Mouse (Mus musculus) R1 (cell line): ENCODE results near the gene Ttf1.

Experiments
- DNase-seq: peaks from one replicate; pipeline ENCODE4 v3.0.0-alpha.2; 2018; ENCODE audit warnings: low read depth, low spot score

The Ttf1 gene

DNA sequence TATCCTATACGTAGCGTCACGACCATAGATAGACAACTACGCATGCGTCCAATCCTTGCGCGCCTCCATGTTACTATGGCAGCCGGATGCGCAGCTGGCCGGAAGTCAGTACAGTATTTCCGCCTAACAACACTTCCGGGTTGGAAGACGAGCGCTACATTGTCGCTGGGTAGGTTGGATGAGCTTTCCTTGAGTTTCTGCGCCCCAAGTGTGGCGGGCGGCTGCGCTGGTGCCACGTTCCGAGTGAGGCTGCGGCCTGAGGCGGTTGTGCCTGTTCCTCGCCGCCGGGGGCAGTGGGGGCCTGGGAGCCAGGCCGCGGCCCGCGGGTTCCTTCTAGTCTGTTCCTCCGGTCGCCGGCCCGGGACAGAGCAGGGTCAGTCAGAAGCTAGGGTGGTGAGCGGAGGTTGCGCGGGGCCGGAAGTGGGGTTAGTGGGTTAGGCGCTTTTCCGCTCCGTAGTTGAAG, at the start of gene Ttf1:
Ttf1 (plus strand) TSS at position 128 of the 463 bp plus-strand sequence.
- peak; percentile 98 for DNase-seq

DNA sequence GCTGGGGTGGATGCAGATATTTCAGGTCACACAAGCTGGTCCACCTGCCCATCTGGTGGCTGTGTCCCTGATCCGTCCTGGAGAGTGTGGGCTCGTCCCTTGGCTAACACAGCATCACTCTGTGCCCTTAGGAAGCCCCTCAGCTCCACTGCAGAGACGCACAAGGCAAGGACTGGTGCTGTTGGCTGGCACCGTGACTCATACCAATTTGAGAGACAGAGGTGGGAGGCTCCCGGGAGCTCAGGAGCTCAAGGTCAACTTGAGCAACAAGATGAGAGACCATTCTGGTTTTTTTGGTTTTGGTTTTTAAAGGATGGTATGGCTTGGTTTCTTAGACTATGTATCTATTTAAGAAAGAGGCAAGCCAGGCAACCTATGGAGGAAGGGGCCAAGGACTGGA, 47.5 kb upstream of the Ttf1 start:
- no peak for DNase-seq

DNA sequence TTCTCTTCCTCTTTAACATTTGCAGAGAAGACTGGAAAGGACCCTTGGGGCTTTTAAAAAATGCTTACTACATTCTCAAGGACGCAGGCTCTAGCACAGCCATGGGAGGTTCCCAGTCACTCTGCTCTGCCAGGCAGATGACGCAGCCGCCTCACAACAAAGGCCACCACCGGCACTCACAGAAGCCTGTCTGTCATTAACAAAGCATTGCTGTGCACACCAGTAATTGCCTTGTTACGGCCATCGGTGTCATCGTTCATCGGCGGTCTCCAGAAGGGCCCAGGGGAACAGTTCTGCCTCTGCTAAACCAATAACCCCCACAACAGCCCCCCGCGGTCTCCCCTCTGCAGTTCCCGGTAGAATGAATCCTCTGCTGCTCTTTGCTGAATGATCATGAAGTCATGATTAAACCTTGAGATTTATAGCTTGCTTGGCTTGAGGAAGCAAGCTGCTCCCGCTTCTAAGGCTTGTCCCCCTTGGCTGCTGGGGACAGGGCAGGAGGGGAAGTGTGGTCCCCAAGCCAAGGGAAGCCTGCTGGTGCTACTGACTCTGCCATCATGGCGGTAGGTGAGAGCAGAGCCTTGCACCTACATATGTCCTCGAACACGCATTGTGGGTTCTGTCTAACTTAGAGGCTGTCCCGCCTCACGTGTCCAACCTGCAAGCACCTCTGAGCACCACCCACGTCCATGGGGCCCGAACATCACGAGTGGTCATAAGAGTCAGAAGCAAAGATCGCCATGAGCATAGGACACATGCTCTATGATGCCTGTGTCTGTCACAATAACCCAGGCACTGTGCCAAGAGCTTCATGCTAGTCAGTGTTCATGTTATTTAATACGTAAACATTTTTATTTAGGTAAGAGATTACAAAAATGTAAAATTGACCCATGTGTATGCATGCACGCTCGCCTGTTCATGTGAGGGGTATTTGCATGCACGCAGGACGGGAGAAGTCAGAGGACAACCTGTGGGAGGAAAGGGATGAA, 43.2 kb upstream of the Ttf1 start:
- DNase-seq, result no peak

DNA sequence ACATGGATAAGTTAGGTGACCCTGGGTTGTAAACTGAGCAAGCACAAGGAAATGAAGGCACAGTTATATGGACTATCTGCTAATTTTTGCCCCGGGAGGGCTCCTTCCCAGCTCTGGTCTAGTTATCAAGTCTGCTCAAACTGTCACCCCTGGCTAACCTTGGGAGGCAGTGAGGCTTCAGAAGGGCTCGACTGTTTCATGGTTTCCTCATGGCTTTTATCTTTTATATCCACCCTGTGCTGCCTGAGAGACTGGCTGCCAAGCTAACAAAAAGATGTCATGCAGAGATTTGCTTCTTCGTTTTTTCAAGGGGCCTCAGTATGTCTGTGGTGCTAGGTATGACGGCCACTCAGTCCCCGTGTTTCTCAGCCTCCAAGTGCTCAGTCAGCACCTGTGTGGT, 41.4 kb upstream of the Ttf1 start:
- DNase-seq, result no peak

DNA sequence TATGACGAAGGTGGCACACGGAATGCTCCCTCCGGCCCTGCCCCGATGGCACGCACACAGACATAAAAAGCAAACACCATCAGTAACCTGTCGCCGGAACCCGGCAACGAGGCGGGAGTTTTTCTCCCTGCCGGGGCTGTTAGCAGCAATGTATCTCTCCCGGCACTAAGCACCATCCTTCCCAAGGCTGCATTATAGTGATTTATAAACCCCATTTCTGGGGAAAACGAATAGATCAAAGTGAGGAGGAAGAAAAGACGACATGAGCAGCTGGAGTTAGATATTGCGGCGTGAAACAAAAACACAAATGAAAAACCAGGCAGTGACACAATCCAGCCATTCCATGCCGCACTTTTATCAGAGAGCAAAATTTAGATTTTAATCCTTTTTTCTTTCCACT, 39.0 kb upstream of the Ttf1 start:
- no peak for DNase-seq

DNA sequence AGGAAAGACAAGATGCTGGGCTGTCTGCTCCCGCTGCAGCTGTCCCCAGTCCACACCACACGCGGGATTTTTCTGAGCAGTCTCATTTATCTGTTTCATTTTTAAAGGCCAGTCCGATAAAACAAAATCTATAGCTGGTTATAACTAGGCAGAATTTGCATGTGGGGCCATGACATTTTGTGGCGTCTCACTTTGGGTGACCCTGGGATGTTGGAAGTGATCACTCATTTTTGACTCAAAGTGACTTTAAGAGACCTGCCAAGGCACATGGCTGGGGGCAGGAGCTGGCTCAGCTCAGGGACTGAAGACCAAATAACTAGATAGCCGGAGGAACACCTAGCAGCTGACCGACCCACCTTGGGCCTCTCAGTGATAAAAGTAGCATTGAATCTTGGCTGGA, 37.1 kb upstream of the Ttf1 start:
- DNase-seq, result no peak

DNA sequence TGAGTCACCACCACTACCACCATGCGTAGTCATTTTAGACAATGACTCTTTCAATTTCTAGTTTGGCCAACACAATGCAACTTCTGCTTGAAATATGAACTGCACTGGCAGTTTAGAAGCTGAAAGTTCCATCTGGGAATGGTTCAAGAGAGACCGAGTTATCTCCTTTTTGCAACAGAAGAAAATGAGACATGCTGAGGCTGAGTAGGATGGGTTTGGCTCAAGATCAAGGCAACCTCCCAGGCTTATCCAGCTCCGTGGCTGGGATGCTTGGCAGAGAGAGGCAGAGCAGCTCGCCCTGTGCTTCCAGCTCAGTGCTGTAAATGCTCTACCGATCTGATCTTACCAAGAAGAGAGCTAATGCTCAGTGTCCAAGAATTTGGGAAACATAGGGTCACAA, 34.8 kb upstream of the Ttf1 start:
- DNase-seq, result no peak

DNA sequence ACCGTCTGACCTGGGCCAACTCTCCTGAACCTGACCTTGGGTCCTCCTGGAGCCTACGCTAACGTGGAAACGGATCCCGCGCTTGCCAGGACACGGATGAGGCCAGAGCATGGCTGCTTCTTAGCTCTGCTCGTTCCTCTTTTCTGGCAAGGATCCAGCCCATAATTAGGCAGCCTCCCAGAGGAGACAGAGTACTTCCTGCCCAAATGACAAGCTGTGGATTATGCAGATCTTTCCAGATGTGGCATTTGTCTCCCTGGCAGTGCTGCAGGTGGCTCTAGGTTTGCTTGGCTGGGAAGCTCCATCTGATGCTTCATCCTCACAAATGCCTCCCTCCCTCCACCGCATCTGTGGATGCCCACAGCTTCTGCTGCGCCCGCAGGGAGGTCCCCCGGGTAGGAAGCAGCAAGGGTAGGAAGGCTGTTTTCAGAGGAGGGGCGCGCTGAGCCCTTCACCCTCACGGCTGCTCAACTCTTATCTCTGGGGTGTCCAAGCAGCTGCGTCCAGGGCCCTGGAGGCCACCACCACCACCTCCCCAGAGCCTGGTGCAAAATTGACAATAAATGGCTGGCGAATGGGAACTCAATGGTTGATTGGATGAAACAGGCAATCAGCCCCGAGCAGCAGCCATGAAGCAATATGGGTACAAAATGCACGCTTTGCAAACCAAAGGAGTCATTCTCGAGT, 29.9 kb upstream of the Ttf1 start:
- peak; percentile 25 for DNase-seq

DNA sequence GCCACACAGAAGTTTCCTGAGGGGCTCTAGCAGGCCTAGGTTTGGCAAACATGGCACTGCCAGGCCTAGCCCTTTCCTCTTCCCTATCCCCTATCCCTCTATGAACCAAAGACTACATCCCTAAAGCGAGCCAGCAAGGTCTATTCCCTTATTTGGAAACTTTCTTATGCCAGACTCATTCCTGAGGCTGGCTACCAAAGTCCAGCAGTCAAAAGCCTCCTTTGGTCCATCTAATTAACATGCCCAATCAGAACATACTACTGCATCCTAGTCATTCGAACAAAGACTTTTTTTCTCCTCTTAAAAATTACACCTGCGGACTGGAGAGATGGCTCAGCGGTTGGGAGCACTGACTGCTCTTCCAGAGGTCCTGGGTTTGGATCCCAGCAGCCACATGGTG, 28.1 kb upstream of the Ttf1 start:
- DNase-seq, result no peak

DNA sequence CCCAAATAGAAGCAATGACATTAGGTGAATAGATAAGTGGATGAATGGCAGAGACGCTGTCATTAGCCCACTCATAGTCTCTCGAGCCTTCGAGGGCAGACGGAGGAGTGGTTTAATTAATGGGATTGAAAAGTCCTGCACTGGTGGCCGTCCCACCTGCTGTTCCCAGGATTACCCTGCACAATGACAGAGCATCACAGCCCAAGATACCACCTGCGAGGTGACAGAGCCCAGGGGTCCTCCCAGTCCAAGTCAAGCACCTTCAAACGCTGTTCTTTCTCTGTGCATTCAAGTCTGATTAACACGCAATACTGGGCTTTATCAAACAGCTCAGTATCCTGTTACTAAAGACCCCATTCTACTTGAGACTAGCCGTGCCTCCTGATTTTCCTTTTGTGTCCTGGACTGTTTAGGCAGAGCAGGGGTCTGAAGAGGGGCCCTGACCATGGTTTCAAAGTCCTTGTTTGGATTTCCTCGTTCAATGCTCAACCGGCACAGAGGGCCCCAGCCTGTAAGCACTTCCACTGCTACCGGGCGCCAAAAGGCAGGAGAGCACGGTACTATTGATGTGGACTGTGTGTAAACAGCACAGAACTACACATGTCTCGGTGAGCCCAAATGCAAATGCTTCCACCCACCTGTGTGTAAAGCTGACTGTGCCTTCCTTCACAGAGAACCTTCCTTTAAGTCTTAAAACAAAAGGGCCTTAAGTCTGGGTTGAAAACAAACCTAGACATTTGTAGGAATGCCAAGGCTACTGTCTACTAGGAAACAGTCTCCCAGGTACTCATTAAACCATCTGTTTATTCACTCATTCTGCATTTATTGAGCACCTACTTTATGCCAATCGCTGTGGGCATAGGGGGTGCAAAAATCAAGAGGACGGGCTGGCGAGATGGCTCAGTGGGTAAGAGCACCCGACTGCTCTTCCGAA, 25.3 kb upstream of the Ttf1 start:
- no peak for DNase-seq

DNA sequence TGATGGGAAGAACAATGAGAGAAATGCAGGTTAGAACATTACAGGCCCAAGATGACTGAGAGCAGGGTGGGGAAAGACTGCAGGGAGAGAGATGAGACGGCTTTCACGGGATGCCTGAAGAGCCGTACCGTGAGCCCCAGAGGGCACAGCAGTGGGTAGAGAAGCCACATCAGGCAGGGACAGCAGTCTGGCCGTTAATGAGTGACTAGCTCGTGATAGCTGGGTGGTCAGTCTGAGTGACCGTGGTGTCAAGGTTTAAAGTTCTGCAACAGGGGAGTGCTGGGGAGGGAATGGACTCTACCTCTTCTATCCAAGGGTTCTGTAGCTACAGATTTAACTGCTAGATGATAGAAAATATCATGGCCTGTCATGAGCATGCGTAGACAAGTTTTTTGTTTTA, 24.4 kb upstream of the Ttf1 start:
- DNase-seq, result no peak

DNA sequence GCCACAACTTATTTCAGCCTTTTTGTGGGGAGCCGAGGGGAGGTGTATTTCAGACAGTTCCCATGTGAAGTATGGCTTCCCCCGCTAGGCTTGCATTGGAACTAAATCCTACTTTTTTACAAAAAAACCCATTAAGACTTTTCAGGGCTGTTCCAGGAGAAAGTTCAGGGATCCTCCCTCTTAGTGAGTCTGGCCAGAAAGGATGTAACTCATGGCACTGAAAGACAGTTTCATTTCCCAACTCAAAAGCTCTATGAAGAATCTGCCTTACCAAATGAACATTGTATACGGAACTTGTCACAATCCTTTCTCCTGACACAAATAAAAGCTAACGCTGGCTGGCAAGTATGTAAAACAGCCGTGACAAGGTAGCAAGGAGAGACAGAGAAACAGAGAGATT, 20.3 kb upstream of the Ttf1 start:
- no peak for DNase-seq

DNA sequence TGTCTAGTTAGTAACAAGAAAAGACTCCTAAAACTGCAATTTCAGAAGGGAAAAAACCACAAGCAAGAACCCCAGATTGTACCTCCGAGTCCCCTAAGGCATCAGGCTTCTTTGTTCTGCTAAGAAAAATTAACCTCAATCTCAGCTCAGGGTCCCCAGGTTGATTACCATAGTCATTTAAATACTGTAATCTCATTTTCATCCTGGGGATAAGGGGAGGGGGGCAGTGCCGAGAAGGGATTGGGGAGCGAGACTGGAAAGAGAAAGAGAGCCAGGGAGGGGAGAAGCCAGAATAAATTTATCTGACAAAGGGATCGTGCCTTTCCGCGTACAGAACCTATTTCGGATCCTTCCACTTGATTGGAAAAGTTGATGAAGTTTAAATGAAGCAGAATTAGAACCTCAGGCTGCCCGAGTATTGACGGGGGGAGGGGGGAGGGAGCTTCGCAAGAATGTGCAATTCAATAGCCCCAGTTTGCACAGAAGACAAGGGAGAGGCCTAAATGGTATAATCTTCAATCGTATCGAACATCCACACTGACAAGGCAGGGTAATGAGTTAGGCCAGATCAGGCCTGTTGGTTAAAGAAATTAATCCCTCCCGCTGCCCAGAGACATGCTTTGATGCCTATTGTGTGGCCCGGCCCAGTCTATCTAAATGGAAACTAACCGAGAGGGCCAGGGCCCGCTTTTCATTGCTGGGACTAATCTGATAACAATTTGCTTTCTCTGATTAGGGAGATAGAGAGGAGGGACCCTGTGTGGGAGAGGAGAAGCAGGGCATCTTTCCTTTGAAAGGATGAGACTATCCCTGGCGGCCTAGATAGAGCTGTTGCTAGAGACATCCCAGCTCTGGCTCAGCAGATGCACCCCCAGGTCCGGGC, 19.2 kb upstream of the Ttf1 start:
- DNase-seq, result no peak

DNA sequence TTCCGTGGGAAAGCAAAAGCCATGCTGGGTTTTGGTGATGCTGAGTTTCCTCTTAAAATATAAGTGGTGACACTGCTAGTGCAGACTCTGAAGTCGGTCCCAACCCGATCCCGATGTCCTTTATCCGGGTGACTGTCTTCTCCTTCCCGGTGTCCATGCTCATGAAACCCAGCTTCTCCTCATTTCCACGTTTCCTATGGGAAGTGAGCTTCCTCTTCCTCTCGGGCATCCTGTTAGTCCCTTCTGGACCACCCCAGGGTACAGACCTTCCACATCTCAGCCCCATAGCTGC, 18.6 kb upstream of the Ttf1 start:
- DNase-seq, result no peak

DNA sequence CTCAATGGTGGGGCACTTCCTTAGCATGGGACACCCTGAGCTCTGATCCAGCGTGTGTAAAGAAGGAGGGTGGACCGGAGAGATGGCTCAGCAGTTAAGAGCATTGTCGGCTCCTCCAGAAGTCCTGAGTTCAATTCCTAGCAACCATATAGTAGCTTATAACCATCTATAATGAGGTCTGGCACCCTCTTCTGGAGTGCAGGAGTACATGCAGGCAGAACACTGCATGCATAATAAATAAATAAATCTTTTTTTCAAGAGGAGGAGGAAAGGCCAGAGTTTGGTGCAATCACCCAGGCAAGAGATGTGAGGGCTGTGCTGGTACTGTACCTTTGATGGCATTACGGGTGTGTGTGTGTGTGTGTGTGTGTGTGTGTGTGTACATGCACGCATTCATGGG, 17.9 kb upstream of the Ttf1 start:
- peak; percentile 17 for DNase-seq

DNA sequence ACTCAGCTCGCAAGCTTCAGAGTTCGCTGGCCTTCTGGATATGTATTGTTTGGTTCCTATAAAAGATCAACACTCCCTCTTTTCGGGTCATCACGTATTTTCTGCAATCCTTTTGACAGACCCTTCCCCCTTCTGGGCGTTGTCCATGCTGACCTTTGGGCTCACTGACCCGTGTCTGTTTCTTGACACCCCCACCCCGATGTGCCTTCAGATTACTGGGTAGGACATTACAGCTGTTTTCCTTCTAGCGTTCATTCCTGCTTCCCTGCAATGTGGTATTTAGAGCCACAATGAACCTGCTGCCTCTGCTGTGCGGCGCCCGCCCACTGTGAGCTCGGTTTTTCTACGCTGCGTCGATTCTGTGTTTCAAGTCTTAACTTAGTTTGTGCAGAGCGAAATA, 13.9 kb upstream of the Ttf1 start:
- DNase-seq, result no peak

DNA sequence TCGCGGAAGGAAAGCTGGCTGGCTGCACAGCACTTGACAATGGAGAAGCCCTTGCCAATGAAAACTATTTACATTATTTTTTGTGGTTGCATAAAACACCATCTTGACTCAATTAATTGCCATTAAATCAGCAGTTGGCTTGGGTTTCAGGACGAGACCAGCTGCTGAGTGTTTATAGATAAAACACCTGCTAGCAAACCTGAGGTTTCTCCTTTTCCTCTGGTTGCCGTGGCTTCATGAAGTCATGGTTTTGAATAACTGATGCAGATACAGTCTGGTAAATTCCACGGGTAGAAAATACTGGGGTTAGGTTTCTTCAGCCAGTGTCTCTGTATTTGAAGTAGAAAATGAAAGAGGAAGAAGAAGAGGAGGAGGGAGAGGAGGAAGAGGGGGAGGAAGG, 8.1 kb upstream of the Ttf1 start:
- no peak for DNase-seq

DNA sequence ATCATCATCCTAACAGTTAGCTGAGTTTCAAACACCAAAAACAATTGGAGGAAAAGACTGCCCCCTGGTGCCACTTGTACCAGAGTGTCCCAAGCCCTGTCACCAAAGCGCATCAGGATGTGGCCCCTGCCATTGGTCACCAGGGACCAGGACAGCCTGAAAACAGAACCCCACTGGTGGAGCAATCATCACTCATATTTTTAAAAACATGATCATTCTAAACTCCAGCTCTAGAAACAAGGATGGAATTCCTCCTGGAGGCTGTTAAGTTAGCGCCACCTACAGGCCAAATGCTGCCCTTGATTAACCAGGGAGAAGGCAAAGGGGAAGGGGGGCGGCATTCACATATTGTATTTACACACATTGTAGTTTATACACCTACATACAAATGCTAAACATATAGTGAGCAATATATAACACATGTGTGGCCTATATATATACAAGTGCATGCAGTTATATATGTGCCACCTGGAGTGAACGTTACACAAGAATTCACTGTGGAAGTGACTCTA, 7.1 kb upstream of the Ttf1 start:
- peak; percentile 78 for DNase-seq

DNA sequence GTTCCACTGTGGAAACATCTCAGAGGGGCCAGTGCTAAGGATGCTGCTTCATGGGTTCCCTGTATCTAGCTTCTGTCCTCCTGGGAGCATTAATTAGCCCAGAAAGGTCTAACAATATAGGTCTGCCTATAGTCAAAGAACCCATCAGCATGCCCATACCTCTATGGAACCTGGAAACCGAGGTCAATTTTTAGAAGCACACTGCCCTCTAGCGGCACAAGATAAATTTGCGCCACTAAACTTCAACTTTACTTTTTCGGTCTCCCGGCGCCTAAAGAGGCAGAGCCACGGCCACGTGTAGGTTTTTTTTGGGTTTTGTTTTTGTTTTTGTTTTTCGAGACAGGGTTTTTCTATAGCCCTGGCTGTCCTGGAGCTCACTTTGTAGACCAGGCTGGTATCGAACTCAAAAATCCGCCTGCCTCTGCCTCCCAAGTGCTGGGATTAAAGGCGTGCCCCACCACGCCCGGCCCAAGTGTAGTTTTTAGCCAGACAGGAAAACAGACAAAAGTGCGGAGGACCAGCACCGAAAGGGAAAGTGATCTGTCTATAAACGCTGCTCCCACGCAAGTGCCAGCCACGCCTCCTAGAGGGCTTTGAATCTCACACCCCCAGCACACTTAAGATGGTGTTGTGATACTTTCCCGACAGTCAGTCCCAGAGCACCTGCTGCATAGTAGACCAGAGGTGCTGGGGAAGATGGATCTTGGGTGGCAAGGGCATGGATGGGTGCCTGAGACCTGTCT, 6.1 kb upstream of the Ttf1 start:
- peak; percentile 80 for DNase-seq

DNA sequence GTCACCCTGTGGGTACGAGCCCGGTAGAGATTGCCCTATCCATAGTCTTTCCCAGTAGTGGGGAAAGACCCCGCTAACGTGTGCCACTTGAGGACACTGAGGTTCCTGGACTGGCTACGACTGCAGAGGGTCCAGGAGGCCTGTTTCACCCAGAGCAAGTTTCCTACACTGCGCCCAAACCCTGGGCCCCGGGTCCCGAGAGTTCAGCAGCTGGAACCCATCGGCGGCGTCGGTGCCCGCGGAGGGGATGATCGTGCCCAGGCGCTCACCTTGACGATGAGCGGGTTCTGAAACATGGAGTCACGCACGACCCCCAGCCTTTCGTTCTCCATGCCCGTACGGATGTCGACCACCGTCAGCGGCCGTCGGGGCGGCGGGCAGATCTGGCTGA, 5.5 kb upstream of the Ttf1 start:
- DNase-seq, result no peak
